Mouse (Mus musculus): Measurements from ENCODE around the gene Mxd1.

The Mxd1 gene

DNA sequence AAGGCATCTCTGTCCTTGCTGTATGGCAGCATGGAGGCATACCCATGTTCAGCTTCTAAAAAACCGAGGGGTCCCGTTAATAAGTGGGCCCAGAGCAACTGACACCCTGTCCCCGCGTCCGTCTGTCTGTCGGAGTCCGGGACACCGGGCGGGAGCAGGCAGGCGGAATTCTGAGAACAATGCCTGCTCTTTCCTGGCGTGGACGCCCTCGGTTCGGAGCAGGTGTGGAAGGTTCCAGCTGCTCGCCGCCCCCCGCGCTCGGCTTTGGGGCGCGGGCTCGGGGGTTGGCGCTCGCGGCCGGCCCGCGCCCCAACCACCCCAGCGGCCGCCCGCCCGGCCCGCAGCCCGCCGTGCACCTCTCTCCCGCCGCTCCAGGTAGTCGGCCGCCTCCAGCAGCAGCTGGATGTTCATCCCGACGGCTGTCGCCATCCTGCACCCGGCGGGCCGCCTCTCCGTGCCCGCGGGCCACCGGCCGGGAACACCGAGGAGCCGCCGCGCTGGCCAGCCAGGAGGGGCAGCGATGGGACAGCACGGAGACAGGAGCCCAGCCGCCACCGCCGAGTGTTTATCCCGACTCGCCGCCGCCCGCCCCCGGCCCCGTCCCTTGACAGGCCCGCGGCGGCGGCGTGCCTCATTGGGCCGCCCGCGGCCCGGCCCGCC, at the start of gene Mxd1:
Gene Mxd1 (minus strand): TSS at position 582 of the 660 bp plus-strand sequence.
- DNase-seq: no peak

DNA sequence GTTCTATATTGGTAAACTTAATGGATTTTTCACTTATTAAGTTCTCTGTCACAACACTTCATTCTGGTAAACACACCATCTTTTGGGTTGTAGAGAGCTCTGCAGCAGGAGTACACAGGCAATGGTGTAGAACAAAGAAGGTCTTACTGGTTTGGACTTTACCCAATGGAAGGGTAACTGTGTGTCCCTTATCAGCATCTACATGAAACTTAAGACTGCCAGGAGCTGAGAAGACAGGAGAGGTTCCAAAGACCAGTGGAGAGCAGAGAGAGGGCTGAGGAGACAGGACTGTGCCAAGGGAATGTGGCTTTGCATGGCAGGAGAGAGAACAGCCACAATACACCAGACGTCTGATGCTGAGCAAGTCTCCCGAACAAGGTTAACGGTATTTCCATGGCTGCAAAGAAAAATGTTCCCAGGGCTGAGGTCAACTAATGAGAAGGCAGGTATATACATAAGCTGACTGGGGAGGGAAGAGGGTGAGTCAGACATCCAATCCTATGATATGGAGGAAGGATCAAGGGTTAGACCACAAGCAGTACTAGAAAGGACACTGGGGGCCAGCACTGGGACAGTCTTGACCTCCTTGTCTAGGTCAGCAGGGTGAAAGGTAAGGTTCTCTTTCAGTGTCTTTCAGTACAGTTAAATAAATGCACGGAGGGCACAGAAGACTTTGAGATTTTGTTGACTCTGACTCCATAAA, 39.3 kb upstream of the Mxd1 start:
- no peak for DNase-seq

DNA sequence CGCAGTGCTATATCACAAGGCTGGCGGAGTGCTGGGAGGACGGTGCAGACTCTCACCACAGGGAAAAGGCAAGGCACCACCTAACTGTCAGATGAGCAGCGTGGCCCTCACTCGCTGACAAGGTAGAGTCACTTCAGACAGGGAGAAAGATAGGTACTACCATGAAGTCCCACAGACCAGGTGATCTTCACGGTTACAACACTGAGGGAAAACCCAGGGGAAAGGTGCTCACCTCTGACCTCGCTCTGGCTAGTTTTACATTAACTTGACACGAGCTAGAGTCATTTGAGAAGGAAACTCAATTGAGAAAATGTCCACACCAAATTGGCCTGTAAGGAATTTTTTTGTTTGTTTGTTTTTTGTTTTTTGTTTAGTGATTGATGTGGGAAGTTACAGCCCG, 33.6 kb upstream of the Mxd1 start:
- DNase-seq: no peak

- DNase-seq: no peak
Observed at GRCm38 (mm10) chr6:86697903-86698302, 28.9 kb upstream of the Mxd1 start.

DNA sequence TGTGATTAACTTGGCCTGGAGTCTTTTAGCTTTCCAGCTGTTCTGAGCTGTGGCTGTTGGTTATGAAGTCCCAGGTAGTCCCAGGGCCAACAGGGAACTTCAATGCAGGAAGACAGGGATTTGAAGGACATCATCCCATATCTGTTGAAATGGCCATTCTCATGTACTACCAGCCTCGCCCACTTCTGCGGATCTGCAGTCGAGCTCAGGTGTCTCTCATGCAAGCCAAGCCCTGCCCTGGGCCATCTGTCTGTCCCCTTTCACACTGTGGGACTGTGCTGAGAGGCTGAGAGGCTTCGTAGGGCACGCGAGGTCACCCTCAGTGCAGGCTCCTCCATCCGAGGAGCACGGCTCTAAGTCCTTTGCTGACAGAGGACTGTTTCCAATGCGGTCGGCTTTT, 27.3 kb upstream of the Mxd1 start:
- DNase-seq: no peak

- DNase-seq: peak; percentile 68 to 72
Observed at GRCm38 (mm10) chr6:86694465-86694864, 25.5 kb upstream of the Mxd1 start.

DNA sequence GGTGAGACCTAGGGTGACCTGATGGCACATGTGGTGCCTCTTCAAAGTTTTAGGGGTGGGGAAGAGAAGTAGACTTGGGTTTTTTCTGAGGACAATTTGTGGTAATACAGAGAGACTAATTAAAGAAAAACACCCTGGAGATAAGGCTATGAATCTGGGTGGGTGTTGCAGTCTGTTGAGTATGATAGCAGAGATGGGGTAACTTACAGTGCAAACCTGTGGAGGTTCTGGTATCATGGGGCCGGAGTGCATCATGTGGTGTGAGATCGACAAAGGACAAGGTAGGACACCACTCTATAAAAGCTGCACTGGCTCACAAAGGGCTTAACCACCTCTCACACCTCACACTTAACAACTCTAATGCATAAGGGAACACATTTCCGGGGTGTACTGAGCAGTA, 20.7 kb upstream of the Mxd1 start:
- no peak for DNase-seq

GRCm38 (mm10) chr6:86686971-86687370, 18.0 kb upstream of the Mxd1 start:
- no peak for DNase-seq

GRCm38 (mm10) chr6:86684655-86685011, 15.7 kb upstream of the Mxd1 start:
- no peak for DNase-seq

GRCm38 (mm10) chr6:86683872-86684654, 15.1 kb upstream of the Mxd1 start, which contains the start of gene Snrnp27:
TSS of gene Snrnp27 (minus strand) at chr6:86684522.
- peak; percentile 94 to 95 for DNase-seq

DNA sequence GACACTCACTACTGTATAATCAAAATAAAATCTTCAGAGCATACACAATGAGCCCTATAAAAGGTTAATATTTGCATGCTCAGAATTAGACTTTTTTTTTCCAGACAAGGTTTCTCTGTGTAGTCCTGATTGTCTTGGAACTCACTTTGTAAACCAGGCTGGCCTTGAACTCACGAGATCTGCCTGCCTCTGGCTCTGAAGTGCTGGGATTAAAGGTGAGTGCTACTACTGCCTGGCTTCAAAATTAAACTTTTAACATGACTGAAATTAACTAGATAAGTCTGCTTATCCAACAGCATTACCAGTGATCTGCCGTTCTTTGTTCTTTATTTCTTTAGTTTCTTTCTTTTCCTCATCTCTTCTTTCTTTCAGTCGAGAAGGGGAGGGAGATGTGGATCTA, 12.3 kb upstream of the Mxd1 start:
- DNase-seq: no peak

GRCm38 (mm10) chr6:86678341-86678740, 9.4 kb upstream of the Mxd1 start:
- peak; percentile 37 to 65 for DNase-seq

DNA sequence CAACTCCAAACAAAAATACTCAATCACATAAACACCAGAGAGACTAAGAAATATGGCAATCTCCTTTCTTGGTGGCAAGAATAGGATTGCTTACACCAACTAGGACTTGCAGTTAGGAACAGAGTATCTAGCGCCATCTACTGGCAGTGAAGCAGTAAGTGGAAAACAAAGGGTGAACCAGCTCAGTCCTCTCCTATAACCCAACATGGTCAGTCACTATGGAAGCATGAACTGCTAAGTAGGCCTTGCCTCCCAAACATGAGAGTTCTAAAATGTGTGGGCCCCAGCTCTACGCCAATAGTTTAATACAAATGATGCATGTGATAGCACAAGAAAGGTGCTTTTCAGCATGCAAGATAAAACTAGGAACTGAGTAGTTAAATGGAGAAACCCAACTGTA, 1.9 kb upstream of the Mxd1 start:
- DNase-seq: peak; percentile 17 to 47

- DNase-seq: peak; percentile 100
Observed at GRCm38 (mm10) chr6:86669240-86669727, 323 bp upstream of the Mxd1 start.

- DNase-seq: no peak
Observed at GRCm38 (mm10) chr6:86667061-86667460, 1.9 kb downstream of the Mxd1 start.

- DNase-seq: peak in 1 of 2 experiments; percentile 14
Observed at GRCm38 (mm10) chr6:86665560-86666307, 3.2 kb downstream of the Mxd1 start.

DNA sequence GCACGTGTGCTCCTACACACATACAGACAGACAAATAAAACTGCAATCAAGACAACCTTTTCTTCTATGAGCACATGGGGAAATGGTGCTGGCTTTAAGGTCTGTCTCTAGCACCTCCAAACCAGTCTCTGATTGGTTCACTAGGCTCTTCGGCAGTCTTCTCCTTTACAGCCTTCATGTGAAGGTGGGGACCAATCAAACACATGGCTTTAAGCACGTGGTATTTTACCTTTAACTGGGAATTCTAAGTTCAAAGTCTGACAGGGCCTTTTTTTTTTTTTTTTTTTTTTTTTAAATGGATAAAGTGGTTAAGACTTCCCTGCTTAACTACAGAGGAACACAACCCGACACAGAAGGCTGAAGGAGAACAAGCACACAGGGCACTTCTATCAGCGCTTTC, 3.9 kb downstream of the Mxd1 start:
- no peak for DNase-seq

DNA sequence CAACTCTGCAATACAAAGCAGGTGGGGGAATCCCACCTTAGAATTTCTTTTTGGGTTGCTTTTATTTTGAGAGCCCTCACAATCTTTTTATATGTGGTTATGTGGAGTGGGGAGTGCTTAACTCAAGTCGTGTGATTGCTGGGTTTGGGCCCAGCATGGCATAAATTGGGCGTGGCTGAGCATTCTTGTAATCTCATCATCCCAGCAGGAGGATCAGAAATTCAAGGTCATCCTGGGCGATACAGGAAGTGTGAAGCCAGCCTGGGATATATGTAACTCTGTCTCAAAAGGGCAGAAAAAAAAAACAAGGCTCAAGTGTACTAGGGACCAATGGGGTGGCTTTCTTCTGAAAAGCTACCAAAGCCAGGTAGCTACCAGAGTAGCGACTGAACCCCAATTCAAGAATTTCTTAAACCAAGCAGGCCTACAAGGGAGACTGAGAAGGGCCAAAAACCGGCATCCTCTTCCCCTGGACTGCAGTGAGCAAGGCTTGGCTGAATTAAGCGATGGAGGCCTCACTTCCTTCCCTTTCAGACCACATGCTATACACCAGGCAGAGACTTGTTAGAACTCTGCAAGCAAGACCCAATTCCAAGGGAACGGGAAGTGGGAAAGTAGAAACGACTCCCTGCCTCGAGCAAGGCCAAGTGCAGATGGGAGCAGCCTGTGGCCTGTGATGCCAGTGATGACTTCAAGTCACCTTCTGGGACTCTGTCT, 8.6 kb downstream of the Mxd1 start:
- no peak for DNase-seq

DNA sequence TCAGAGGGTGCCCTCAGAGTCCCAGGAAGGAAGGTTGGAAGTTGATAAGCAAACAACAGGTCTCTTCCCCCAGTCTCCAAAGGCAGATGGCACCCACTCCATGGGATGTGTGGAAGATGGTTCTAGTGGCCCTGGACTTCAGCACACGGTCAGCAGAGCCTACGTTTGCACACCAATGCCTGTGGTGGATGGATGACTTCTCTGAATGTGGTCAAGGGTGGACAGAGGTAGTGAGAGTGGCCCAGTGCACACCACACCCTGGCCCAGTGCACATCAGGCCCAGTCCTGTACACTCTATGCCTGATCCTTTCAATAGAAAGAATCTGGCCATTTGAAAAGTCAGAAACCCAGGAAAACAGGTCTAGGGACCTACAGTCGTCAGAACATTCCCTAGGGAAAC, 10.5 kb downstream of the Mxd1 start:
- no peak for DNase-seq

DNA sequence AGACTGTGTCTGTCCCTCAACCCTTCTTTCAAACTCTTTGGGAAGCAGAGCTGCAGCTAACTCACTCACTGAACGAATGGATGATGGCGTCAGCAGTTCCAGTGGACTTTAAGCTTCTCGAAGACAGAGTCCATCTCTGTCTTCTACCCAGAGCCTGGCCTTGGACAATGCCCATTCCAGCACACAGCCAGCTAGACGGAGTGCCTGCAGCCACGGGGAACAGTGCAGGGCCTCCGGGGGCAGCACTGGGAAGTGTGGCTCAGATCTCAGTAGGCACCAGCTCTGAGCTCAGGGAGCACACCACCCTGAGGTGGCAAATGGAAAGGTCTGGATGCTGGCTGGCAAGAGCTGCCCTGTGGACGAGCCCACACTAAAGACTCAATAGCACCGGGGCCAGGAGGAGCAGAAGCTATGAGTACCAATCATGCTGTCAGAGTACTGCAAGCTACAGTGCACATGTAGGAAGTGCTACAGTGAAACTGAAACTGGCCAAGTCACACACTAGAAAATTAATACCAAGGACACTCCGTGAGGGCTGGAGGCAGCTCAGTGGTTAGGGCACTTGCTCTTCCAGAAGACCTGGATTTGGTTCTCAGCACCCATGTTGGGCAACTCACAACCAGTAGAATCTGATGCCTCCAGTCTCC, 14.6 kb downstream of the Mxd1 start:
- DNase-seq: peak in 1 of 2 experiments; percentile 46

DNA sequence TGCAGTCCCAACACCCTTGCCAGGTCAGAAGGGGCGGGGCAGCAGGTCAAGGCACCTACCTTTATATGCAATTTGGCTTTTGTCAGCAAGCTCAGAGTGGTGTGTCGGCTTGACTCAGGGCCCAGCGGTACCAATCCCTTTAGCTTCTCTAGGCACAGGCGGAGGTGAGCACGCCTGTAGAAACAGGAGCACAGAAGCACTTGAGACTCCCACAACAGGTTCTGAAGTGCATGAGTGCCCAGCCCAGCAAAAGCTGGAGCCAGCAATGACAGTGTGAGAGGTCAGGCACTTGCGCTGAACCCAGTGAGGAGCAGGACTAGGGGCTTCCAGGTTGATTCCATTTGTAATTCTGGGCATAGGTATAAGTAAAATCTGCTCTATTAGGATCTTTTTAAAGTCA, 15.9 kb downstream of the Mxd1 start:
- DNase-seq: no peak

GRCm38 (mm10) chr6:86646143-86646542, 22.8 kb downstream of the Mxd1 start:
- no peak for DNase-seq
